Mouse (Mus musculus) CH12.LX (cell line): ENCODE measurements at regions not wholly inside any gene's neighbourhood (a gene's known extent, or its start where the extent isn't known, plus 50 kb on each side); places are given as distances from the start of the nearest gene placed in this dataset.

Experiments
- CTCF ChIP-seq, 2 experiments: IDR thresholded peaks in 1 of 2; conservative IDR thresholded peaks in 1 of 2; 2 replicates each; pipeline ENCODE4 v1.5.1; 2011 to 2012; ENCODE audit warnings: low read depth in 2 of 2, low read length in 2 of 2, improper control_type of control experiment in 1 of 2, inconsistent platforms in 1 of 2, mild to moderate bottlenecking in 1 of 2, moderate library complexity in 1 of 2
- POLR2A ChIP-seq: IDR thresholded peaks from 2 replicates; pipeline ENCODE4 v1.6.1; 2011; ENCODE audit warnings: low read depth, mild to moderate bottlenecking, improper control_type of control experiment, low read length
- ZKSCAN1 ChIP-seq: IDR thresholded peaks from 2 replicates; pipeline ENCODE4 v1.6.1; 2012; ENCODE audit warnings: low read depth, inconsistent platforms, low read length, improper control_type of control experiment, borderline replicate concordance

DNA sequence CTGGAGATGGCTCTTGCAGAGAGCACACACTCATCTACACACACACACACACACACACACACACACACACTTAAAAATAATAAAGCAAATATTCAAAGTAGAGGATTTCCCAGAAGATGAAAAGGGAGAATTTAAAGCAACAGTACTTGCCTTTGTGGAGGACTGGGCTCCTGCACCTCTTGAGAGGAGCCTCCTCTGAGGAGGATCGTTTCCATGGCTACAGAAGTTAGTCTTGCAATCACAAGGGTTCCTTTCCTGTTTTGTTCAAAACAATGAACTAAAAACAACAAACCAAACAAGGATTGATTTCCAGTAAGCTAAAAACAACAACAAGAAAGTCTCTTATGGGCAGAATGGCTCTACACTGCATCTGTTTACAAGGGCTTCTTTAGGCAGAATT, 223.8 kb downstream of the Irs2 start:
- TF ChIP-seq CTCF (conservative IDR thresholded peaks at IDR 0.05 in 1 of 2, IDR thresholded peaks at IDR 0.05 in 1 of 2; ENCODE audit: low read depth in 2 of 2, low read length in 2 of 2) (no peak), POLR2A (no peak), ZKSCAN1 (no peak)
